In the genomic region with DNA sequence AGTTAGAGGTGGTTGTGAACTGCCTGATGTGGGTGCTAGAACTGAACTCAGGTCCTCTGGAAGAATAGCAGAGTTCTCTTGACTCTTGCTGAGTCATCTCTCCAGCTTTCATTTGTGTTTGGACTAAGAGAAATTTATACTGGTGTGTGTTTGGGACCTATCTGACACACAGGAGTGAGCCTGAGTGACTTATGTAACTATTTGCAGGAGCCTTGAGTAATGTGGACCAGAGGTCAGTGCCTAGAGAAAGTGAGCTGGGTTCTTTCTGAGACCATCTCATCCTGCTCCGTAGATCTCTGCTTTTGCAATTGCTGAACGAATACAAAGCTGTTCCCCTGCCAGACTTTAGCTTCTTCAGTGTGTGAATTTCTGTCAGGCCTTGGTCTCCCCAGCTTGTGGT, we compare ENCODE assay signal across 24 mouse cellular contexts.
"Had no signal": no experiment of that assay in that cellular context is flagged by ENCODE, and none has a peak within 500 bp of the region (broad histone marks: within the 10 kb centered on the region; RNA-seq: fewer than 3 reads in every experiment).

No protein-coding gene starts in this region.

- H3K27ac ChIP-seq: hindbrain, embryonic 10.5 days; hindbrain, embryonic 12.5 days; hindbrain, embryonic 14.5 days; intestine, embryonic 15.5 days; layer of hippocampus, adult 2 months; limb, embryonic 13.5 days; limb, embryonic 15.5 days; liver, embryonic 13.5 days; liver, embryonic 15.5 days had no signal

- H3K9ac ChIP-seq: hindbrain, embryonic 12.5 days; hindbrain, embryonic 14.5 days; intestine, embryonic 15.5 days; limb, embryonic 13.5 days; limb, embryonic 15.5 days; liver, embryonic 13.5 days; liver, embryonic 15.5 days had no signal

- H3K4me3 ChIP-seq: hindbrain, embryonic 10.5 days; hindbrain, embryonic 12.5 days; intestine, embryonic 15.5 days; layer of hippocampus, adult 2 months; limb, embryonic 13.5 days; limb, embryonic 15.5 days; liver, embryonic 13.5 days; liver, embryonic 15.5 days had no signal

- ATAC-seq: hindbrain, embryonic 16.5 days; inflammation-experienced regulatory T-cells, adult 6 months; intestine, embryonic 15.5 days; intestine, postnatal 0 days had no signal

- H3K4me1 ChIP-seq: hindbrain, embryonic 10.5 days; hindbrain, embryonic 12.5 days; intestine, embryonic 15.5 days; limb, embryonic 13.5 days; limb, embryonic 15.5 days; liver, embryonic 13.5 days; liver, embryonic 15.5 days had no signal

- DNase-seq: gastrocnemius, postnatal 10 days; gastrocnemius, postnatal 25 days; heart, adult 18-20 months; heart, postnatal 10 days; heart, postnatal 4 days; kidney, adult 18-20 months; kidney, adult 8-10 months; kidney, postnatal 10 days; kidney, postnatal 25 days; kidney, postnatal 4 days; left cerebral cortex, postnatal 4 days; liver, embryonic 13.5 days had no signal

- H3K9me3 ChIP-seq: hindbrain, embryonic 10.5 days; hindbrain, embryonic 12.5 days; intestine, embryonic 15.5 days; limb, embryonic 13.5 days; limb, embryonic 15.5 days; liver, embryonic 13.5 days; liver, embryonic 15.5 days had no signal

- H3K4me2 ChIP-seq: heart, embryonic 11.5 days; hindbrain, embryonic 12.5 days; hindbrain, embryonic 14.5 days; intestine, embryonic 15.5 days; limb, embryonic 13.5 days; limb, embryonic 15.5 days; liver, embryonic 13.5 days; liver, embryonic 15.5 days had no signal

- H3K27me3 ChIP-seq: hindbrain, embryonic 12.5 days; intestine, embryonic 15.5 days; limb, embryonic 13.5 days; limb, embryonic 15.5 days; liver, embryonic 13.5 days; liver, embryonic 15.5 days had no signal
